Mouse (Mus musculus) adrenal gland, adult 10 weeks (tissue): ENCODE results near the gene Elp5. TPM values are rescaled to one million over a fixed set of nuclear protein-coding genes. Genes with fewer than 3 reads are reported as not detected.

Experiments used
- polyA plus RNA-seq: library from polyadenylated mRNA; stranded (reverse); fragments of 350-450 nt; fragmentation: Illumina TruSeq; extraction: RNeasy Lipid Tissue Mini Kit (QIAGEN cat#74804); gene quantifications from one replicate; pipeline ENCODE4 v1.2.3, GENCODE M21; 2014; ENCODE audit warnings: low read depth, low replicate concordance

The Elp5 gene
- 17.4 TPM for polyA plus RNA-seq

GRCm38 (mm10) chr11:69982225-69982624 lies at the start of gene Elp5:
Elp5 (minus strand) TSS chr11:69982517.

GRCm38 (mm10) chr11:70016669-70017068 lies 34.4 kb upstream of the Elp5 start, which contains the start of gene Dlg4:
Dlg4 (plus strand) TSS chr11:70016942.

GRCm38 (mm10) chr11:70014880-70015558 lies 32.7 kb upstream of the Elp5 start, which contains the start of gene Acadvl:
Acadvl (minus strand) TSS chr11:70015411.

GRCm38 (mm10) chr11:70000396-70000898 lies 18.1 kb upstream of the Elp5 start, which contains the start of gene Dvl2:
Dvl2 (plus strand) TSS chr11:70000595.

GRCm38 (mm10) chr11:69995391-69995960 lies 13.2 kb upstream of the Elp5 start, which contains the start of gene Phf23:
Phf23 (plus strand) TSS chr11:69995777.

GRCm38 (mm10) chr11:69990850-69991691 lies 8.8 kb upstream of the Elp5 start, which contains the start of gene Gabarap:
Gabarap (plus strand) TSS chr11:69991143.

GRCm38 (mm10) chr11:69981141-69981762 lies 1.1 kb downstream of the Elp5 start, which contains the start of gene Ctdnep1:
Ctdnep1 (plus strand) TSS chr11:69981156.

GRCm38 (mm10) chr11:69964650-69965270 lies 17.6 kb downstream of the Elp5 start, which contains the start of gene Cldn7:
Cldn7 (plus strand) TSS chr11:69964779.

GRCm38 (mm10) chr11:69948066-69948762 lies 34.1 kb downstream of the Elp5 start, which contains the start of gene Slc2a4:
Slc2a4 (minus strand) TSS chr11:69948188.

GRCm38 (mm10) chr11:69935137-69935879 lies 47.0 kb downstream of the Elp5 start, which contains the start of gene Ybx2:
Ybx2 (plus strand) TSS chr11:69935796.

GRCm38 (mm10) chr11:69921114-69922011 lies 61.0 kb downstream of the Elp5 start, which contains the start of gene Eif5a:
Eif5a (minus strand) TSS chr11:69921958.

Other genes with a start within 250 kb of the Elp5 start
- gene Polr2a, start 223.9 kb downstream of the Elp5 start, polyA plus RNA-seq = 37.7 TPM
- gene Slc35g3, start 220.5 kb downstream of the Elp5 start, polyA plus RNA-seq = not detected
- gene Zbtb4, start 216.6 kb downstream of the Elp5 start, polyA plus RNA-seq = 35.4 TPM
- 1.3 TPM for gene Chrnb1, start 186.6 kb downstream of the Elp5 start, polyA plus RNA-seq
- gene Fgf11, start 180.7 kb downstream of the Elp5 start, polyA plus RNA-seq = 5.0 TPM
- gene Tmem102, start 176.9 kb downstream of the Elp5 start, polyA plus RNA-seq = not detected
- not detected for gene Gm39566, start 167.2 kb downstream of the Elp5 start, polyA plus RNA-seq
- gene Spem2, start 164.1 kb downstream of the Elp5 start, polyA plus RNA-seq = not detected
- gene Spem1, start 160.3 kb downstream of the Elp5 start, polyA plus RNA-seq = not detected
- gene Nlgn2, start 144.7 kb downstream of the Elp5 start, polyA plus RNA-seq = 1.5 TPM
- gene Tmem256, start 144.0 kb downstream of the Elp5 start, polyA plus RNA-seq = 24.3 TPM
- gene Plscr3, start 136.1 kb downstream of the Elp5 start, polyA plus RNA-seq = 1.6 TPM
- not detected for gene Tnk1, start 123.8 kb downstream of the Elp5 start, polyA plus RNA-seq
- not detected for gene Tmem95, start 104.5 kb downstream of the Elp5 start, polyA plus RNA-seq
- gene Kctd11, start 101.1 kb downstream of the Elp5 start, polyA plus RNA-seq = 2.4 TPM
- not detected for gene Acap1, start 87.0 kb downstream of the Elp5 start, polyA plus RNA-seq
- not detected for gene 2810408A11Rik, start 81.5 kb downstream of the Elp5 start, polyA plus RNA-seq
- gene Neurl4, start 81.4 kb downstream of the Elp5 start, polyA plus RNA-seq = 3.1 TPM
- gene Gps2, start 68.6 kb downstream of the Elp5 start, polyA plus RNA-seq = 22.9 TPM
- gene Eif5a, start 60.6 kb downstream of the Elp5 start, polyA plus RNA-seq = 242 TPM
- gene Ybx2, start 46.7 kb downstream of the Elp5 start, polyA plus RNA-seq = 1.4 TPM
- gene Slc2a4, start 34.3 kb downstream of the Elp5 start, polyA plus RNA-seq = 2.4 TPM
- gene Cldn7, start 17.7 kb downstream of the Elp5 start, polyA plus RNA-seq = not detected
- gene Ctdnep1, start 1.4 kb downstream of the Elp5 start, polyA plus RNA-seq = 46.8 TPM
- gene Gabarap, start 8.6 kb upstream of the Elp5 start, polyA plus RNA-seq = 525 TPM
- 20.2 TPM for gene Phf23, start 13.3 kb upstream of the Elp5 start, polyA plus RNA-seq
- gene Dvl2, start 18.1 kb upstream of the Elp5 start, polyA plus RNA-seq = 0.76 TPM
- 27.3 TPM for gene Acadvl, start 32.9 kb upstream of the Elp5 start, polyA plus RNA-seq
- gene Dlg4, start 34.4 kb upstream of the Elp5 start, polyA plus RNA-seq = 1.6 TPM
- not detected for gene Asgr1, start 71.6 kb upstream of the Elp5 start, polyA plus RNA-seq
- gene Asgr2, start 110.1 kb upstream of the Elp5 start, polyA plus RNA-seq = not detected
- 2.5 TPM for gene Mgl2, start 147.8 kb upstream of the Elp5 start, polyA plus RNA-seq
- not detected for gene Clec10a, start 173.7 kb upstream of the Elp5 start, polyA plus RNA-seq
- gene Slc16a11, start 230.2 kb upstream of the Elp5 start, polyA plus RNA-seq = not detected
- 2.2 TPM for gene Slc16a13, start 238.5 kb upstream of the Elp5 start, polyA plus RNA-seq
- gene Bcl6b, start 247.3 kb upstream of the Elp5 start, polyA plus RNA-seq = 13.0 TPM